ENCODE assay signal across 35 mouse cellular contexts in genomic region chr5:3691283-3691682, GRCm38 (mm10). TPM values are rescaled to one million over a fixed set of nuclear protein-coding genes. Genes with fewer than 3 reads are reported as not detected.
"Had no signal": no experiment of that assay in that cellular context is flagged by ENCODE, and none has a peak within 500 bp of the region (broad histone marks: within the 10 kb centered on the region; RNA-seq: fewer than 3 reads in every experiment).

No protein-coding gene starts in this region.

- H3K4me3 ChIP-seq: gastrocnemius, adult 2 months; heart, embryonic 10.5 days; heart, embryonic 12.5 days; hindbrain, embryonic 10.5 days; hindbrain, embryonic 12.5 days; intestine, embryonic 15.5 days; layer of hippocampus, adult 2 months; left cerebral cortex, adult 2 months; limb, embryonic 12.5 days had no signal

- H3K9me3 ChIP-seq: heart, embryonic 10.5 days; heart, embryonic 12.5 days; hindbrain, embryonic 10.5 days; hindbrain, embryonic 12.5 days; intestine, embryonic 15.5 days; limb, embryonic 12.5 days had no signal

- ATAC-seq: hindbrain, embryonic 16.5 days; inflammation-experienced regulatory T-cells, adult 6 months; intestine, embryonic 15.5 days; intestine, postnatal 0 days had no signal

- DNase-seq: forebrain, postnatal 0 days; gastrocnemius, adult 2 months; gastrocnemius, postnatal 10 days; gastrocnemius, postnatal 25 days; heart, adult 18-20 months; heart, postnatal 10 days; heart, postnatal 4 days; kidney, adult 18-20 months; kidney, adult 8-10 months; kidney, postnatal 10 days; kidney, postnatal 25 days; kidney, postnatal 4 days had no signal

- H3K9ac ChIP-seq: forebrain, postnatal 0 days; heart, embryonic 12.5 days; hindbrain, embryonic 12.5 days; hindbrain, embryonic 14.5 days; intestine, embryonic 15.5 days; limb, embryonic 12.5 days had no signal

- H3K27me3 ChIP-seq: heart, embryonic 12.5 days; hindbrain, embryonic 12.5 days; intestine, embryonic 15.5 days; limb, embryonic 12.5 days had no signal

- H3K4me1 ChIP-seq: heart, embryonic 10.5 days; heart, embryonic 12.5 days; hindbrain, embryonic 10.5 days; hindbrain, embryonic 12.5 days; intestine, embryonic 15.5 days; limb, embryonic 12.5 days had no signal

- H3K4me2 ChIP-seq: heart, embryonic 12.5 days; hindbrain, embryonic 12.5 days; hindbrain, embryonic 14.5 days; intestine, embryonic 15.5 days; limb, embryonic 12.5 days had no signal

- H3K27ac ChIP-seq: gastrocnemius, adult 2 months; heart, embryonic 10.5 days; hindbrain, embryonic 10.5 days; hindbrain, embryonic 12.5 days; hindbrain, embryonic 14.5 days; intestine, embryonic 15.5 days; layer of hippocampus, adult 2 months; left cerebral cortex, adult 2 months; limb, embryonic 12.5 days had no signal

RNA-seq across cellular contexts. Expression of gene Tmbim7, which starts 40.3 kb away (rescaled TPM):
- total RNA-seq: forebrain, postnatal 0 days; gastrocnemius, adult 2 months; gastrocnemius, postnatal 10 days; gastrocnemius, postnatal 25 days; gastrocnemius, postnatal 4 days; heart, adult 18-20 months; heart, adult 8-10 months; heart, postnatal 10 days; heart, postnatal 25 days; heart, postnatal 4 days; layer of hippocampus, adult 2 months; layer of hippocampus, postnatal 10 days; layer of hippocampus, postnatal 25 days; left cerebral cortex, adult 2 months; left cerebral cortex, postnatal 14 days; left cerebral cortex, postnatal 36 days had no signal
- polyA plus RNA-seq: forebrain, postnatal 0 days; heart, embryonic 10.5 days; heart, embryonic 12.5 days; heart, embryonic 14.5 days; heart, embryonic 16.5 days; hindbrain, embryonic 10.5 days; hindbrain, embryonic 12.5 days; hindbrain, embryonic 14.5 days; hindbrain, embryonic 16.5 days; inflammation-experienced regulatory T-cells, adult 6 months; intestine, embryonic 15.5 days; intestine, postnatal 0 days; kidney, embryonic 14.5 days; kidney, embryonic 16.5 days; limb, embryonic 12.5 days had no signal
